Comparison of ENCODE assay signal across 9 mouse cellular contexts in genomic region chr10:60346056-60346455, GRCm38 (mm10). TPM values are rescaled to one million over a fixed set of nuclear protein-coding genes. Genes with fewer than 3 reads are reported as not detected.
DNase-seq lines count a peak whose midpoint lies in the region; ATAC-seq and TF ChIP-seq lines count a peak whose summit lies in the region.
"Had no signal": no experiment of that assay in that cellular context is flagged by ENCODE, and none has a peak within 500 bp of the region (broad histone marks: within the 10 kb centered on the region; RNA-seq: fewer than 3 reads in every experiment).

No protein-coding gene starts in this region.

- H3K4me2 ChIP-seq in forebrain, embryonic 13.5 days, result peak overlapping the region; percentile 53
- H3K4me2 ChIP-seq in forebrain, embryonic 16.5 days (ENCODE audit: low read length), result no peak overlapping the region
- peak overlapping the region; percentile 64; the same call in 1 of the 2 replicates for H3K4me2 ChIP-seq in lung, postnatal 0 days (replicated peaks; ENCODE audit: low read depth, low read length)
- peak overlapping the region; percentile 42 for H3K4me2 ChIP-seq in hindbrain, embryonic 13.5 days

- no peak for DNase-seq in lung, postnatal 0 days (ENCODE audit: low spot score)
- DNase-seq in lung, adult 18-20 months, result no peak
- no peak for DNase-seq in left cerebral cortex, postnatal 14 days (ENCODE audit: low spot score in 2 of 2)
- no peak for DNase-seq in cerebellum, postnatal 10 days

- no peak overlapping the region for H3K4me3 ChIP-seq in forebrain, embryonic 13.5 days
- H3K4me3 ChIP-seq in forebrain, embryonic 16.5 days (replicated peaks; ENCODE audit: low read length), result no peak overlapping the region
- no peak overlapping the region for H3K4me3 ChIP-seq in lung, postnatal 0 days (ENCODE audit: low read depth, low read length)
- no peak overlapping the region for H3K4me3 ChIP-seq in hindbrain, embryonic 13.5 days
- no peak overlapping the region for H3K4me3 ChIP-seq in macrophage (ENCODE audit: inconsistent target)

- intact Hi-C loops in left cerebral cortex, postnatal 14 days (cut with DNase I), result loop anchor here (5.0 kb wide), 1 partner anchor 51 kb away; the partner anchor contains the start of gene Gm17455

- no peak for TF ChIP-seq CTCF in lung, postnatal 0 days (IDR thresholded peaks at IDR 0.05)

- no peak overlapping the region for H3K27ac ChIP-seq in forebrain, embryonic 13.5 days
- H3K27ac ChIP-seq in forebrain, embryonic 16.5 days (ENCODE audit: low read length), result no peak overlapping the region
- no peak overlapping the region for H3K27ac ChIP-seq in lung, postnatal 0 days (ENCODE audit: low read length)
- H3K27ac ChIP-seq in hindbrain, embryonic 13.5 days, result no peak overlapping the region
- H3K27ac ChIP-seq in macrophage, result peak overlapping the region; percentile 88

- H3K9me3 ChIP-seq in forebrain, embryonic 13.5 days (replicated peaks), result no peaks in the 10 kb centered on the region
- no peaks in the 10 kb centered on the region for H3K9me3 ChIP-seq in forebrain, embryonic 16.5 days (ENCODE audit: control insufficient read depth, low read length)
- no peaks in the 10 kb centered on the region for H3K9me3 ChIP-seq in lung, postnatal 0 days (ENCODE audit: low read length)
- H3K9me3 ChIP-seq in hindbrain, embryonic 13.5 days, result no peaks in the 10 kb centered on the region

- peaks cover 23% of the 10 kb centered on the region for H3K27me3 ChIP-seq in forebrain, embryonic 13.5 days
- H3K27me3 ChIP-seq in forebrain, embryonic 16.5 days (replicated peaks; ENCODE audit: control insufficient read depth, insufficient read depth, low read length), result peaks cover 6% of the 10 kb centered on the region; the same call in 1 of the 2 replicates
- H3K27me3 ChIP-seq in lung, postnatal 0 days (replicated peaks; ENCODE audit: insufficient read depth, low read length), result no peaks in the 10 kb centered on the region
- H3K27me3 ChIP-seq in hindbrain, embryonic 13.5 days, result peaks cover 24% of the 10 kb centered on the region

- H3K9ac ChIP-seq in forebrain, embryonic 13.5 days, result no peak overlapping the region
- no peak overlapping the region for H3K9ac ChIP-seq in forebrain, embryonic 16.5 days (replicated peaks; ENCODE audit: low read depth, low read length)
- H3K9ac ChIP-seq in lung, postnatal 0 days (replicated peaks; ENCODE audit: low read depth), result no peak overlapping the region
- H3K9ac ChIP-seq in hindbrain, embryonic 13.5 days, result no peak overlapping the region

- no peak for TF ChIP-seq EP300 in lung, postnatal 0 days (IDR thresholded peaks at IDR 0.05)

- peaks cover 18% of the 10 kb centered on the region for H3K4me1 ChIP-seq in forebrain, embryonic 13.5 days
- H3K4me1 ChIP-seq in forebrain, embryonic 16.5 days (replicated peaks; ENCODE audit: control insufficient read depth, insufficient read depth, low read length), result peaks cover 6% of the 10 kb centered on the region
- H3K4me1 ChIP-seq in lung, postnatal 0 days (ENCODE audit: insufficient read depth, low read depth, low read length), result peaks cover 22% of the 10 kb centered on the region
- H3K4me1 ChIP-seq in hindbrain, embryonic 13.5 days (replicated peaks), result peaks cover 33% of the 10 kb centered on the region

- WGBS in forebrain, embryonic 13.5 days, result 84% methylated on average over 4 of the region's 4 CpGs
- WGBS in forebrain, embryonic 16.5 days, result 86% methylated on average over 4 of the region's 4 CpGs
- WGBS in lung, postnatal 0 days, result 86% methylated on average over 4 of the region's 4 CpGs
- 79% methylated on average over 4 of the region's 4 CpGs for WGBS in hindbrain, embryonic 13.5 days
- WGBS in macrophage (ENCODE audit: missing documents), result 85% methylated on average over 4 of the region's 4 CpGs

- no peak for ATAC-seq in forebrain, embryonic 13.5 days
- no peak for ATAC-seq in forebrain, embryonic 16.5 days
- ATAC-seq in lung, postnatal 0 days, result no peak
- no peak for ATAC-seq in hindbrain, embryonic 13.5 days (ENCODE audit: low FRiP score)

- no peaks in the 10 kb centered on the region for H3K36me3 ChIP-seq in forebrain, embryonic 13.5 days (ENCODE audit: poor library complexity, severe bottlenecking)
- H3K36me3 ChIP-seq in forebrain, embryonic 16.5 days (ENCODE audit: control insufficient read depth, insufficient read depth), result no peaks in the 10 kb centered on the region
- no peaks in the 10 kb centered on the region for H3K36me3 ChIP-seq in lung, postnatal 0 days (ENCODE audit: insufficient read depth, low read length)
- H3K36me3 ChIP-seq in hindbrain, embryonic 13.5 days, result no peaks in the 10 kb centered on the region
- no peaks in the 10 kb centered on the region for H3K36me3 ChIP-seq in macrophage (ENCODE audit: inconsistent target)

- peaks cover 43% of the 10 kb centered on the region for H3K79me2 ChIP-seq in macrophage (ENCODE audit: inconsistent target)

RNA-seq across cellular contexts. Expression of gene Vsir, which starts 0.6 kb away (rescaled TPM):
- polyA plus RNA-seq in forebrain, embryonic 13.5 days (2015; fragmentation: Nextera tagmentation; extraction: Ambion mirVana), result 1.2 and 1.3 TPM in 2 replicates
- polyA plus RNA-seq in forebrain, embryonic 16.5 days (2015; fragmentation: Nextera tagmentation; extraction: Ambion mirVana), result 1.9 and 2.8 TPM in 2 replicates
- 13.7 and 19.7 TPM in 2 replicates for polyA plus RNA-seq in lung, postnatal 0 days (2015; fragmentation: Nextera tagmentation; extraction: Ambion mirVana)
- polyA plus RNA-seq in hindbrain, embryonic 13.5 days (2015; fragmentation: Nextera tagmentation; extraction: Ambion mirVana), result 2.2 and 2.3 TPM in 2 replicates
- 100 to 1,000 TPM in 6 of 26 experiments, 10 to 100 TPM in 20; 10.8 to 164 (median 60.8) TPM for total RNA-seq in macrophage (2018; cell fraction: chromatin; rRNA removed)
- total RNA-seq in macrophage (2018; cell fraction: cytosol; rRNA removed), result 100 to 1,000 TPM in 24 of 26 experiments, 10 to 100 TPM in 2; 90.4 to 273 (median 157) TPM
- total RNA-seq in macrophage (2018; cell fraction: nucleus; rRNA removed), result 100 to 1,000 TPM in 24 of 26 experiments, 10 to 100 TPM in 2; 88.2 to 317 (median 168) TPM
- 165 to 459 TPM (median 279 TPM) in 3 replicates for polyA plus RNA-seq in macrophage (2018)
- total RNA-seq in left cerebral cortex, postnatal 14 days (2021), result 10 to 100 TPM; 24.9 to 25.8 TPM

RNA-seq across cellular contexts. Expression of gene Gm17455, which starts 53.5 kb away (rescaled TPM):
- polyA plus RNA-seq in forebrain, embryonic 13.5 days (2015; fragmentation: Nextera tagmentation; extraction: Ambion mirVana), result 2.0 and 4.2 TPM in 2 replicates
- polyA plus RNA-seq in forebrain, embryonic 16.5 days (2015; fragmentation: Nextera tagmentation; extraction: Ambion mirVana), result 5.2 and 5.7 TPM in 2 replicates
- 2.3 and 3.2 TPM in 2 replicates for polyA plus RNA-seq in lung, postnatal 0 days (2015; fragmentation: Nextera tagmentation; extraction: Ambion mirVana)
- polyA plus RNA-seq in hindbrain, embryonic 13.5 days (2015; fragmentation: Nextera tagmentation; extraction: Ambion mirVana), result 9.3 and 13.2 TPM in 2 replicates
- 1 to 10 TPM in 6 of 26 experiments, under 1 TPM in 2, not detected in 18; 0.81 to 7.0 (median 1.4) TPM for total RNA-seq in macrophage (2018; cell fraction: chromatin; rRNA removed)
- under 1 TPM in 7 of 26 experiments, not detected in 19; 0.14 to 0.59 (median 0.29) TPM for total RNA-seq in macrophage (2018; cell fraction: cytosol; rRNA removed)
- 10 to 100 TPM in 1 of 26 experiments, 1 to 10 TPM in 9, under 1 TPM in 1, not detected in 15; 0.88 to 10.1 (median 1.5) TPM for total RNA-seq in macrophage (2018; cell fraction: nucleus; rRNA removed)
- polyA plus RNA-seq in macrophage (2018), result not detected in 3 replicates
- 1 to 10 TPM in 1 of 2 experiments, not detected in 1; 1.3 TPM for total RNA-seq in left cerebral cortex, postnatal 14 days (2021)
- total RNA-seq: gastrocnemius, postnatal 25 days had no signal
